Mouse (Mus musculus) megakaryocyte-erythroid progenitor cell, adult 5-6 weeks (primary cell): ENCODE data around the gene Mad1l1. TPM values are rescaled to one million over a fixed set of nuclear protein-coding genes. Genes with fewer than 3 reads are reported as not detected.
"Not testable (repeated sequence)": the region's sequence is repeated elsewhere in the genome, so short reads cannot be mapped to it uniquely, and the experiment has no call there.

Source experiments
- ATAC-seq: replicated peaks from 2 replicates; pipeline ENCODE4 v1.8.0; 2016; ENCODE audit warnings: mild to moderate bottlenecking, inconsistent platforms; ENCODE audit not compliant: severe bottlenecking, poor library complexity, low FRiP score, low TSS enrichment
- total RNA-seq, 2 experiments: library from RNA; stranded (forward) in 1 of 2; stranded (reverse) in 1 of 2; fragments of 200-1000, 215-1000 nt in 1 of 2; fragments of >200 nt in 1 of 2; fragmentation: Nextera tagmentation in 1 of 2; gene quantifications; 2 replicates each; pipeline ENCODE4 v1.2.3; 2014 to 2017

Gene Mad1l1
- total RNA-seq (2014; fragmentation: Nextera tagmentation): 30.4 and 34.2 TPM in 2 replicates
- 61.6 and 66.9 TPM in 2 replicates for total RNA-seq (2017)

DNA sequence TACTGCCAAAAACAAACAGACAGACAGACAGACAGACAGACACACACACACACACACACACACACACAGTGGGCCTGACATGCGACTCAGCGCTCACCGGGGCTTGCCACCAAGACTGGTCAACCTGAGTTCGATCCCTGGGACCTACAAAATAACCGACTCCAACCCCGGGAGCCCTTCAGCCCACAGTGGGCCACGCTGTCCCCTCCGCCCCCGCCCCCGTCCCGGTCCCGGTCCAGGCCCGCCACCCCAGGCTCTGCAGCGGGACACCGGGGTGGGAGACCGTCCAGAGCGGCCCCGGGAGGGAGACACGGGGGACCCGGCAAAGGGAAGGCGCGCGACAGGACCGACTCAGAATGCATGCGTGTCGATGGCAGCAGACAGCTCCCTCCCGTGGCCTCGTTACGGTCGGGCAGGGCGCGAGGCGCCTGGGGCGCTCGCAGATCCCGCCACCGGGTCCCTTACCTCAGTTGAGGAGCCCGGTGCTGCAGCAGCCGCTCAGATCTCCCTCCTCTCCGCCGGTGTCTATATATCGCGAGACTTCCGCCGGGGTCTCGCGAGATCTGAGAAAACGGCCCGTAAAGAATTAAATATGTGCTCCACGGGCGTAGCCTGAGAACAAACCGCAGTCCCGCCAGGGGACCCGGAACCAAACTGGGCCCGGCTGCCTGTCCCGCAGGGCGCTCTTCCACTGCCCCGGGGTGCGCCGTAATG lies at the start of gene Mad1l1, which contains the start of gene Nudt1:
Gene Mad1l1 (minus strand): TSS at position 511 of the 714 bp plus-strand sequence.
Gene Nudt1 (plus strand): TSS at position 615 of the 714 bp plus-strand sequence.
- peak; percentile 84 for ATAC-seq

- peak; percentile 48 for ATAC-seq
Observed at GRCm38 (mm10) chr5:140370446-140371254, 49.3 kb upstream of the Mad1l1 start.

GRCm38 (mm10) chr5:140369466-140369865 lies 48.1 kb upstream of the Mad1l1 start:
- ATAC-seq: no peak

DNA sequence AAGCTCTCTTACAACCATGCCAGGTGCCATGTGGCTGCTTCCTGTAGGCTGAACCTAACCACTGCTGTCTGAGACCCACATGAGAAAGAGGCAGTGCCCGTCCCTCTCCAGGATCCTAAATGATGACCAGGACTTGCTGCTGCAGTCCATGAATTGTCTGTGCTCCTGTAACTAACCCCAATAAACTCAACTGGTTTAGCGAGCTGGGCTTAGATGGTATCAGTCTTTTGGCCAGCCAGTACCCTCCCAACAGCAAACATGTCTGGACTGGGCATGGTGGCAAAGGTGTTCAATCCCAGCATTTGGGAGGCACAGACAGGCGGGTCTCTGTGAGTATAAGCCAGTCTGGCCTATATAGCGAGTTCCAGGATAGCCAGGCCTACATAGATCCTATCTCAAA lies 47.6 kb upstream of the Mad1l1 start:
- no peak for ATAC-seq

DNA sequence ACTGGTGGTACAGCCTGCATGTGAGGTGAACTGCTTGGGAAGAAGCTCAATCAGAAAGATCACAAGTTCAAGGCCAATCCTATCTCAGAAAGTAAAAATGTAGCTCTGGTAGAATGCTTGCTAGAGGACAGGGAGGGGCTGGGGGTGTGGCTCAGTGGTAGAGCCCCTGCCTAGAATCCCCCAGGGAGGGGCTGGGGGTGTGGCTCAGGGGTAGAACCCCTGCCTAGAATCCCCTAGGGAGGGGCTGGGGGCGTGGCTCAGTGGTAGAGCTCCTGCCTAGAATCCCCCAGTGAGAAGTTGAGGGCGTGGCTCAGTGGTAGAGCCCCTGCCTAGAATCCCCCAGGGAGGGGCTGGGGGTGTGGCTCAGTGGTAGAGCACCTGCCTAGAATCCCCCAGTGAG lies 46.8 kb upstream of the Mad1l1 start:
- ATAC-seq: not testable (repeated sequence)

- ATAC-seq: no peak
Observed at GRCm38 (mm10) chr5:140364415-140364814, 43.1 kb upstream of the Mad1l1 start.

- no peak for ATAC-seq
Observed at GRCm38 (mm10) chr5:140359930-140360674, 38.8 kb upstream of the Mad1l1 start.

DNA sequence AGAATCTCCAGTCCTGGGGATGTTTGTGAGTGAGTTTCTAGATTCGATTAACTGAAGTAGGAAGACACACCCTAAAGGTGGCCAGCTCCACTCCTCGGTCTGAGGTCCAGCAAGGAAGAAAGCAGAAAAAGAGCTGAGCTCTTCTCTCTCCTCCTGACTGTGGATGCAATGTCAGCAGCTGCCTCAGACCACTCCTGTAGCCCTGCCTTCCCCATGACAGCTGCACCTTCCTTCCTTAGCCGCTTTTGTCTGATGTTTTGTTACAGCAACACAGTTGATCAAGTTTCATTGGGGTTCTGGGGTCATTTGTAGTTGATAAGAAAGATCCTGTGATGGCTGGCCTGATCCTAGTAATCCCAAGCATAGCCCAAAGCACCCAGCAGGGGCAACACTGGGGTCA lies 36.1 kb upstream of the Mad1l1 start:
- ATAC-seq: no peak

GRCm38 (mm10) chr5:140355934-140356333 lies 34.6 kb upstream of the Mad1l1 start:
- ATAC-seq: no peak

GRCm38 (mm10) chr5:140352352-140352751 lies 31.0 kb upstream of the Mad1l1 start:
- no peak for ATAC-seq

- ATAC-seq: no peak
Observed at GRCm38 (mm10) chr5:140350731-140351497, 29.6 kb upstream of the Mad1l1 start.

- ATAC-seq: no peak
Observed at GRCm38 (mm10) chr5:140349882-140350281, 28.5 kb upstream of the Mad1l1 start.

DNA sequence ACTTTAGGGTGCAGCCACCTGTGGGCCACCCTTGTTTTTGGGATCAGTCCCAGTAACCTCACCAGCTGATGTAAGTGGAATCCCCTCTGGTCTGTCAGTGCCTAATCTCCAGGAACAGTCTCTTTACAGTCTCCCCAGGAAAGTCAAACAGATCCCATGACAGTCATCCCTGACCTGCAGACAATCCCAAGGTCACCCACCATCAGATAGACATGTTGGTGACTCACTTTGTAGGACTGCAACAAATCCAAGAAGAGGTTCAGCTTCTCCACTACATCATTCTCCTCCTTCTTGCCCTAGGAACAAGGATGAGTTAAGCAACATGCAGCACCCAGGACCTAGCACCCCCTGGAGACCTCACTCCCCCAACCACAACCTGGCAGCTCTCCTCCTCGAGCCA lies 24.7 kb upstream of the Mad1l1 start:
- ATAC-seq: no peak

DNA sequence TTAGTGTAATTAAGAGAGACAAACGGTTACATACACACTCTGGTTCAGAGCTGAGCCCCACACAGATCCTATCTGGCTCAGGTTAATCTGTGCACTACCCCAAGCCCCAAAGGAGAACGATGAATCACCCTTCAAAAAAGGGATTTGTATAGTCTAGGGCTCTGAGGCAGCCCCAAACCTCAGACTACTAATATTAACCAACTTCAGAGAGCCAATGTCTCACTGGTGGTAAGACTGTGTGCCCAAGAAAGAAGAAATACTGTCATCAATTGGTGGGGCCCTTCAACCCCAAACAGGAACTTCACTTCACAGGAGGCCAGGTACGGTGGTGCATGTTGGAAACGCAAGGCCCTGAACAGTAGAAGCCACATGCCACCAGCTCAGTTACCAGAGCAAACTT lies 23.9 kb upstream of the Mad1l1 start:
- ATAC-seq: no peak

DNA sequence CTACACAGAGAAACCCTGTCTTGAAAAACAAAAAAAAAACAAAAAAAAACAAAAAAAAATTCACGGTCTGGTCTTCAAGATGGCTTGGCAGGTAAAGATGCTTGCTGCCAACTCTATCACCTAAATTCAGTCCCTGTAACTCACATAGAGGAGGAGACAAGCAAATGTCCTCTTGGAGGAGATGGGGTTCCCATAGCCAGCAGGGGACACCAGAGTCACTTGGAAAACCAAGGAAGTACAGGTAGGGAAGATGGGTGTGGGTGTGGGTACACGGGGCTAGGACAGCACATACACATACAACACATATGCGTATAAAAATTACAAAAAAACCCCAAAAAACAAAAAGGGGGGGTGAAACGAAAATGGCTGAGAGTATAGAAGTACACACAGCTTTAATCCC lies 21.5 kb upstream of the Mad1l1 start:
- no peak for ATAC-seq

- ATAC-seq: no peak
Observed at GRCm38 (mm10) chr5:140339836-140340235, 18.5 kb upstream of the Mad1l1 start.

- no peak for ATAC-seq
Observed at GRCm38 (mm10) chr5:140338779-140339178, 17.4 kb upstream of the Mad1l1 start.

DNA sequence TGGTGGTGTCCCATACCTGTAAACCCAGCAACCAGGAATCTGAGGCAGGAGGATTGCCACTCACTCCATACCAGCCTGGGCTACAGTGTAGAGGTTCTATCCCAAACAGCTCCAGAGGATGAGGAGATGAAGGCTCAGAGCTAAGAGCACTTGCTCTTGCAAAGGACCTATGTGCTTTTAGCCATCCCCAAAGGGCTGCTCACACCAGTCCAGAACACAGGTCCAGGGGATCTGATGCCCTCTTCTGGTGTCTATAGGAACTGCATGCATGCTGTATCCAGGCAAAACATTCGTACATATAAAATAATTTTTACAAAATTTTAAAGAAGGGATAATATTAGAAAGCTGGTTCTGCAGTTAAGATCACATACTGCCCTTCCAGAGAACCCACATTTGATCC lies 15.3 kb upstream of the Mad1l1 start:
- no peak for ATAC-seq

- ATAC-seq: peak; percentile 45
Observed at GRCm38 (mm10) chr5:140333631-140334030, 12.3 kb upstream of the Mad1l1 start.
